Mouse (Mus musculus) 416B (cell line): ENCODE results near the gene Tmem88b.
"Not testable (repeated sequence)": the region's sequence is repeated elsewhere in the genome, so short reads cannot be mapped to it uniquely, and the experiment has no call there.

Experiments used
- DNase-seq: peaks from one replicate; pipeline ENCODE4 v3.0.0; 2011; ENCODE audit warnings: low read depth

Gene Tmem88b

GRCm38 (mm10) chr4:155788833-155789232 is 3.2 kb upstream of the Tmem88b start:
- DNase-seq, result not testable (repeated sequence)

GRCm38 (mm10) chr4:155788300-155788699 is 2.6 kb upstream of the Tmem88b start:
- DNase-seq, result peak; percentile 44

DNA sequence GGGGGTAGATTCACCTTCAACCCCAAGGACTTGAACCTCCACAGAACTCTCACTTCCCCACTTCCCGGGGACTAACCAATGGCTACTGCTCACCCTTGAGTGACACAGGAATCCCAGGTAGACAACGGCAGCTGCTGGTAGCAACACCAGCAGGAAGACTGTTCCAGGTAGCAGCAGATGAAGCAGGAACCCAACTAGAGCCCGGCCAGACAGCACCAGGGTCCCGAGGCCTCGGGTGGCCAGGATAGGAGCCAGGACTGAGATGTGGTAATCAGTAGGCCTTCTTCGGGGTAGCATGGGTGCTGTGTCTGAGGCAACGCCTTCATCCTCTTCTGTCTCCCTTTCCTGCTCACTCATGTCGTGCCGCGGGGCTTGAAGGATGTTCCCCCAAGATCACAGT is 428 bp downstream of the Tmem88b start:
- DNase-seq, result no peak

GRCm38 (mm10) chr4:155784081-155784701 is 1.5 kb downstream of the Tmem88b start:
- peak; percentile 76 for DNase-seq

DNA sequence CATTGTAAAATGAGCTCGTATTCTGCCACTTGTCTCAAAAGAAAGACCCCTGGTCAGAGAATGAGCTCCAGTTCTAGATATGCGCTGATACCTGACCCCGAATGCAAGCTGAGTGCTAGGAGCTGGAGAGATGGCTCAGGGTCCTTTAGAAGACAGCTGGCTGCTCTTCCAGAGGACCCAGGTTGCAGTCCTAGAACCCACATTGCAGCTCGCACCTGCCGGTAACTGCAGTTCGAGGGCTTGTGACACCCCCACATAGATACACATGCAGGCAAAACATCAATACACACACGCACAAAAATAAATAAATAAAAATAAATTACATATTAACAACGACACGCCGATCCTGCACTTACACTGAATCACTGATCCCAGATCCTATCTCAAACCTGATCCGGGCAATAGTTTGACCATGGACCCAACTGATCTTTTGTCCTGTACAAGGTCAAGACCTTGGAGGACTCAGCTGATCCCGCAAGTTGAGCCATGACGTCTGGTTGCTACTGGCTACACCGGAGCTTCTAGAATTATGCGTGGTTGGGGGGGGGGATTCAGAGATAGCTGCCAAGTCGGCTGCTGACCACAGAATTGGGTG is 2.1 kb downstream of the Tmem88b start:
- no peak for DNase-seq

DNA sequence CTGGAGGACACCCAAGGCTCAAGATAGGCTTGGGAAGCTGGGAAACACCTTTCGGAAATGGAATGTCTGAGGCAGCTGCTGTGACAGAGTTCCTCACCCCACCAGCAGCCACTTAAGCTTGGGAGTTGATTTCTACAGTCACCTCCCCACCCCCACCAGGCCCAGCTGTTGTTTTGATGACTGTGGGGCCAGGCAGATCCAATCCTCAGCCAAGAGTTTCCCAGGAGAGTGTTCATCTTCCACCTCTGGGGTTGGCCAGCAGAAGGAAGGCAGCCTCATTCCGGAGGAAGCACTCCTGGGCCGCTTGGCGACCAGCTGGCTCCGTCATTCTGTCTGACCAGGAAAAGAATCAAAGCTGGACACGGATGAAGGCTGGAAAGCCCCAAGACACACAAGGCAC is 4.8 kb downstream of the Tmem88b start:
- no peak for DNase-seq

DNA sequence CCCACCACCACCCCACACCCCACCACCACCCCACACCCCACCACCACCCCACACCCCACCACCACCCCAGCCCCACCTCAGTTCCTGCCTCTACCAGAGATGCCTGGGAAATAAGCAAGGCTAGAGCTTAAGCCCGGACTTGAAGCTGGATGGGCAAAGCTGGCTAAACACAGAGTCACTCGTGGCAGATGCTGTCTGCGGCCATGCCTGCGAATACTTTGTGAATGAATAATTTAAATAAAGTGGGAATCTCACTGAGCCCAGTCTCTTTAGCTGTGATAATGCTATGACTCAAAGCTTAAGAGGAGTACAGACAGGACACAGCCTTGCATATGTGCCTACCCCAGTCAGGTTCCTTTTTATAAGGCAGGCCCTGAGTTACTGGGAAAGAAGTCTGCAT is 6.2 kb downstream of the Tmem88b start:
- DNase-seq, result no peak

GRCm38 (mm10) chr4:155777816-155778215 is 7.9 kb downstream of the Tmem88b start:
- DNase-seq, result no peak

DNA sequence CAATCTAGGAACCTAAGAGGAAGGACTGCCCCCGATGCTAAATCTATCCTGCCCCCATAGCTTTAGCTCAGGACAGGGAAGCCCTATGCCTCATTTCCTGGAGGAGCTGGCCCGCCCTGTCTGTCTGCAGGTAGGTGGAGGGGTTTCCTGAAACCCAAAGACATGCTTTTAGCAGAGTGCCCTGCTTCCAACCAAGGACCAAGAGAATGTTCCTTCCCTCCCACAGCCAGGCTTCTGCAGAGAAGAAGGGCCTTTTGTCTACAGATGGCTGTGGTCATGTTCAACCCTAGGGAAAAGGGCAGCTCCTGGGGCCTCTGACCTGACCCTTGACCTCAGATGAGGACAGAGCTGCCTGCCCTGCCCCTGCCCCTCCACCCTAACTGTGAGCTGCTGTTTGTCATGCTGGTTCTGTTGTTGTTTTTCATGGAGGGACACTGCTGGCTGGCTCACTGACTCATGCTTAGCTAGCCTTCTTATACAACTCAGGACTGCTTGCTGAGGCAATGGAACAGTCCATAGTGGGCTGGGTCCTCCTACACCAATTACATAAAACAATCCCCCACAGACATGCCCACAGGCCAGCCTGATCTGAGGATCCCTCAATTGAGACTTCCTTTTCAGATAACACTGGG is 8.9 kb downstream of the Tmem88b start:
- DNase-seq, result peak; percentile 41

DNA sequence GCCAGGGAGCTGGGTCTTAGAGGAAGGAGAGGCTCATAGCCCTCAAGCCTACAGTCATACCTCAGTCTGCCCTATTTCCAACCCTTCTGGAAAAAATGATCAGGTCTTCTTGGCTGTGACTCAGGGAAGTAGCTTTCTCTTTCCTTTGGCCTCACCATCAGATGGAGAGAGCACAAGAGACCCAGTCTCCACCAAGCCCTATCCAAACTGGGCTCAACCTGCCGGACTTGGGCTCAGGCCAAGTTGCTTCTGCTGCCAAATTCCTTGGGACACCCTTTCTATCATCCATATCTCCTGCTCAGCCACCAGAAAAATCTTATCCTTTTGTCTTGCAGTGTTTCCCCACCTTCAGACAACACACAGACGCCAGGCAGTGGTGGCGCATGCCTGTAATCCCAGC is 9.8 kb downstream of the Tmem88b start:
- no peak for DNase-seq

- no peak for DNase-seq
These were observed 10.5 kb downstream of the Tmem88b start for GRCm38 (mm10) chr4:155774971-155775740.

GRCm38 (mm10) chr4:155774280-155774754 is 11.4 kb downstream of the Tmem88b start, which contains the start of gene Vwa1:
Gene Vwa1, minus strand, starts transcription at chr4:155774698.
- no peak for DNase-seq

GRCm38 (mm10) chr4:155773335-155774078 is 12.2 kb downstream of the Tmem88b start:
- no peak for DNase-seq

DNA sequence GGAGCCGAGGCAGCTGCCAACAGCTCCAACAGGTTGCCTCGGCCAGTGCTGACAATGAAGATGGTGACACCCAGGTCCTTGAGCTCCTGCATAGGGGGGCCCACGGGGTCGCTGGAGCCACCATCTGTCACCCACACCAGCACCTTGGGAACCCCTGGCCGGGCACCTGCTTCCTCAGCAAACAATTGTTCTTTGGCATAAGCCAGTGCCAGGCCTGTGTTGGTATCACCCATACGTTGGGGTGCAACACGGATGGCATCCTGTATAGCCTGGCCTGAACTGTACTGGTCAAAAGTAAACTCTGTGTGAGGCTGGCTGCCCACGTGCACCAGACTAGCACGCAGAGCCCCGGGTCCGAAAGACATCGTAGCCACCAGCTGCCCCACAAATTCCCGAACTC is 12.9 kb downstream of the Tmem88b start:
- no peak for DNase-seq

DNA sequence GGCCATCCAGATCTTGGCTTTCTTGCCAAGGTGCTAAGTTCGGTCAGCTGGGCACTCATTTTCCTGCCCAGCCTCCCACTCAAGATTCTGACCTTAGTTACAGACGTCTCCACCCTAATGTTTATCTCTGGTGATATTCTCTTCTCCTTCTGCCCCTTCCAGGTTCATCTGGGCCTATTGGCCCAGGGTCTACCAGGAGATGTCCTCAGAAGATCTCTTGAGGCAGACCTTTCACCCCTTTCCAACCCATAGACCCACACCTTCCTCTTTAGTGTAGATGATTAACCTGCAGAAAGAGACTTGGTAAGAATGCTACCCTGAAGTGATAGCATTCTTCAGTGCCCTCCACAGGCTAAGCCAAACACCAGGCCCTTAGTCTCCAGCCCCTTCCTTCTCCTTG is 14.0 kb downstream of the Tmem88b start:
- no peak for DNase-seq

GRCm38 (mm10) chr4:155770626-155771025 is 15.0 kb downstream of the Tmem88b start:
- no peak for DNase-seq

GRCm38 (mm10) chr4:155769880-155770512 is 15.7 kb downstream of the Tmem88b start:
- peak; percentile 88 for DNase-seq

GRCm38 (mm10) chr4:155769496-155769879 is 16.2 kb downstream of the Tmem88b start:
- no peak for DNase-seq

DNA sequence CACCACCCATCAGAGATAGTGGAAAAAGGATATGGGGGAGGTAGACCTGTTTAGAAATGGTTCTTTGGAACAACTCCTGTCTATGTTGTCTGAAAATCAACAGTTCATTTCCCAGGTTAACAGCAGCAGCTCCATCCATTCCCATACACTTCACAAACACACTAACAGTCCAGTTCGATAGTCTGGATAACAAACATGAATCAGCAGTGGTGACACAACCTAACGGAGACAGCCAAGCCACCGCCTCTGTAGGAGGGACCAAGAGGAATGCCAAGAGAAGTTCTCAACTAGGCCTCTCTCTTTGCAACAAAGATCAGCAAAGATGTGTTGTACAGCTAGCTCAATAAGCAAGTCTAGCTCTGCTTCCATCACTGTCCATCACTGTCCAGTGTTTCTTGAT is 23.3 kb downstream of the Tmem88b start:
- DNase-seq, result peak; percentile 26

- DNase-seq, result peak; percentile 19
These were observed 24.1 kb downstream of the Tmem88b start for GRCm38 (mm10) chr4:155761356-155762099.
